Mouse (Mus musculus) mouse embryonic stem cell (cell line): ENCODE data around the gene Icosl.
"Not testable (repeated sequence)": the region's sequence is repeated elsewhere in the genome, so short reads cannot be mapped to it uniquely, and the experiment has no call there.

Source experiments
- in situ Hi-C, 2 experiments: fragments of 300-500 bp; cut with MboI; formaldehyde crosslinking; loops; 1 replicate in 1 of 2; 3 replicates in 1 of 2; pipeline ENCODE4 v1.14.3; 2019 to 2020; ENCODE audit warnings: low sequenced_read_pairs in 2 of 2, low pct_unique_long_range_greater_than_20kb in 1 of 2, mixed read lengths in 1 of 2; ENCODE audit not compliant: unreplicated experiment in 1 of 2

Gene Icosl

DNA sequence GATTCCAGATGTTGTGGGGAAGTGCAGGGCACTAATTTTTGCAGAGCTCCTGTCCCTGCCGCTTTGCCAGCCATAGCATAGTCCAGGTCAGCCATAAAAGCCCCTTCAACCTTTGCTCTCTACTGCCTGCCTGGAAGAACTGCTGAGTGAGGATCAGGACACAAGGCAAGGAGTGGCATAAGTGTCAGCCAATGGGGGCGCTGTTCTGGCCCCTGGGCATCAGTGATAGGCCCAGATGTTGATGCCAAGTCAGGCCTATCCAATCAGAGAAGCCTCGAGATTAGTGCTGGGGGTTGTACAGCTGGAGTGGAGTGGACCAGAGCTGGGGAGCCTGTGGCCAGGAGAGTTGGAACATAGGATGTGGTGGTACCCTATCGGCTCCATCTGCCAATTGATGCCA lies 1.9 kb upstream of the Icosl start:
- in situ Hi-C loops: no loop called here

DNA sequence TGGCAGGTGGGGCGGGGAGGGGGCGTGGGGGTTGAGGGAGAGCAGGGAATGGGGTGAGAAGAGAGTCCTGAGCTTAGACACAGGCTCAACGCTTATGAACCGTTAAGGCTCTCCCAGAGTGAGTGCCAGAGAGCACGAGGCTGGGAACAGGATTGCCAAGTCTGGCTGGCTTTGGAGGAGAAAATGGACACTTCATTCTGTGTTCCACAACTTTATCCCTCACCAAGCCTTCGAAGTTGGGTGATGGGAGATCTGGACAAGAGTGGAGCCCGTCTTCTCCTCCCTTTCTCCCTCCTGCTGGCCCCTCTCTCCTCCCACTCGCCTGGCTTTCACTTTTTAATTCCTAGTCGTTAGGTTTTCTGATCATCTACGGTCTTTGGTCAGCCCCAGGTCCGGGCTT lies 561 bp upstream of the Icosl start:
- in situ Hi-C loops: no loop called here

- in situ Hi-C loops: no loop called here
These were observed 5.0 kb downstream of the Icosl start for GRCm38 (mm10) chr10:78074151-78074550.

- in situ Hi-C loops: no loop called here
These were observed 5.9 kb downstream of the Icosl start for GRCm38 (mm10) chr10:78074977-78075376.

GRCm38 (mm10) chr10:78077862-78078261 lies 8.8 kb downstream of the Icosl start:
- in situ Hi-C loops: no loop called here

DNA sequence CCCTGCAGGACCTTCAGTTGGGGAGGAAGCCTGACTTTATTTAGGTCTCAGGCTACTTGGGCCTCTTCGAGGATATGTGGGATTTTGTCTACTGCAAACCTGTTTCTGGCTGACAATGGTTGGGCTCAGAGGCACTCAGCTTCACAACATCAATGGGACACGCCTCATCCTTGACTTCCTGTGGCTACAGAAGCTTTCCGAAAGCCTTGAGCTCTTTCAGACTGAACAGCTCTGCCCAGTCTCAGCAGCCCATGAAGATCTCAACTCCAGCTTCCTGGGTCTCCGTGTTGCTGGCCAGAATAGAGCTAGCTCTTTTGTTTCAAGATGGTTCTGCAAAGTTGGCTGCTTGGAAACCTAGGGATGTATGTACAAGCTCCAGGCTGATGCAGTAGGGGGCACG lies 9.2 kb downstream of the Icosl start:
- in situ Hi-C loops: no loop called here

GRCm38 (mm10) chr10:78079955-78080591 lies 11.0 kb downstream of the Icosl start:
- in situ Hi-C loops: no loop called here

DNA sequence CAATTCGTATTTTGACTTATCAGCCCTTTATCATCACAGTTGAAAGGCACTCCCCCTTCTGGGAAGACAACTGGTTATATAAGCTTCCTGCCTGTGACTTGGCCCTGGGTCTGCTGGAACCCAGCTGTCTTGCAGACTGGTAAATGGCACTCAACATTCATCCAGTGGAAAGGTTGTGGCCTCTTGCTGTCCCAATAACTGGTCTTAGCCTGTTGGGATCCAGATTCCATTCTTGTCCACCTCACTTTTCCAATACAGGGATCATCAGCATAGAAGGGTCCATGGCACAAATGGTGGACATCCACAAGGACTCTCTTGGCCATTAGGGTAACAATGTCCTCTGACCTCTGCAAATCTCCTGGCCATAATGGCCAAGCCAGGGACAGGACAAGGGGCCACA lies 15.0 kb downstream of the Icosl start:
- in situ Hi-C loops: no loop called here

DNA sequence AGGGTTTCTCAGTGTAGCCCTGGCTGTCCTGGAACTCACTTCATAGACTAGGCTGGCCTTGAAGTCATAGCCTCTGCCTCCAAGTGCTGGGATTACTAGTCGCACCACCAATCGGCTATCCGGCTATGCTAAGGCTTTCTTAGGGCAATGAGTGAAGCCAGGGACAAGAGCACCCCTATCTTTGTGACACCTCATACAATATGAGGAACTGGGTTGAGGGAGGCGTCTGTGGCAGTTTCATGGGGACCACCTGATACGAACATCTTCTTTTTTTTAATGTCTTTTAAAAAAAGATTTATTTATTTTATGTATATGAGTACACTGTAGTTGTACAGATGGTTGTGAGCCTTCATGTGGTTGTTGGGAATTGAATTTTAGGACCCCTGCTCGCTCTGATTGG lies 16.6 kb downstream of the Icosl start:
- in situ Hi-C loops: no loop called here

DNA sequence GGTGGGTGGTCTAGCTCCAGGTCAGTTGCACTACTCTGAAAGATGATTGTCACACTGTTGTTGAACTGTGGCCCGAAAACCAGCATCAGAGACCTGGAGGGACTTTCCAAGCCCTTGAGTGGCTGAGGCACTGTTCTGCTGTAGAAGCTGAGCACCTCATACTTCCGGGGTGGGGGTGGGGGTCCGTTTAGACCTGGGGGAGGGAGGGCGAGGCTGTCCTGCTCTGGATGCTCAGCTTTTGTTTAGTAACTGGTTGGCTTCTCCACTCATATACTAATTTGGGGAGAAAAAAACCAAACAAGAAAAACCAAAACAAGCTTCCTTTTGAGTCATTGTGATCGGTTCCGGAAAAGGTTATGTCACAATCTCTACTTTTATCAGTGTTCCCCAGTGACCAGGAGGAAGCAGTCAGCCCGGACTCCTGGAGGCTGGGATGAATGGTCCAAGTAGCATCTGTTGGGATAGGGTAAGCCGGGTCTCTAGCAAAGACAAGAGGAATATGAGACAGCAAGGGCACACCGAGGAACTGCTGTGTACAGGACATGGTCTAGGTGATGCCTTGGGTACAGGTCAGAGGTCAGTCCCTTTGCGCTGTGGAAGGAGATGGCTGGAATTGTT lies 17.5 kb downstream of the Icosl start:
- in situ Hi-C loops: no loop called here

- in situ Hi-C loops: no loop called here
These were observed 18.0 kb downstream of the Icosl start for GRCm38 (mm10) chr10:78087101-78087511.

- in situ Hi-C loops: no loop called here
These were observed 21.1 kb downstream of the Icosl start for GRCm38 (mm10) chr10:78090246-78090645.

- in situ Hi-C loops: no loop called here
These were observed 21.8 kb downstream of the Icosl start for GRCm38 (mm10) chr10:78090706-78091491.

DNA sequence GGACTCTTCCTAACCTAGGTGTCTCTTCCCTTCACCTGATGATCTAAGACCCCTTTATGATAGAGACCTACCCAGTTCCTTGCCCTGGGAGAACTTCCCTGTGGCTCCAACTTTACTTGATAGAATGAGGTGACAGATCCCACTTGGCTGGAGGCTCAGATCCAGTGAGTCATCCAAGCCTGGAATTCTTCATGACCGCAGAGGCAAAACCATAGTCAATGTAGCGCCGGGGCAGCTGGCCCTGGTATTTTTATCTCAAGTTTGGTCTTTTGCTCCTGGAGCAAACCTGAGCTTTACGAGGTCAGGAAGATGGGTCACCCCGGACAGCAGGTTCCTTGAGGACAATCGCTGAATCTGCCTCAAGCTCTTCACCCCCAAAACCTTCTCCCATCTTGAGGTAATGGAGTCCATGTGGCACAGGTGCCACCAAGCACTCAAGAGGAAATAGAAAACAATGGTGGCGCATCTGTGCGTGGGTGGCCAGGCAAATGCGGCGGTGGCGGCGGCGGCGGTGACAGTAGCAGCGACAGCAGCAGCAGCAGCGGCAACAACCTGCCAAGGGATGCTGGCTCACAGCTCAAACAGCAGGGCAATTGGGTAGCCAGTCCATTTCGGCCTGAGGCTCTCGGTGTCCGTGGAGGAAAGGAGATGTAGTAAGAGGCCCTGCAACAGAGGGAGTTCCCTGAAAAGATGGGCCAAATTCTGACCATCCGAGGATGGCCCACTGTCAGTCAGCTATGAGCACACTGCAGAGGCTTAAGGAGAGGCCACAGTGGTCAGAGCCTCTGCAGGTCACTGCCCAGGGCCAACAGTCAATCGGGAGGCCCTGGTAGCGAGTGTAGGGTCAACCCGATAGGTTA lies 23.0 kb downstream of the Icosl start:
- in situ Hi-C loops: no loop called here

DNA sequence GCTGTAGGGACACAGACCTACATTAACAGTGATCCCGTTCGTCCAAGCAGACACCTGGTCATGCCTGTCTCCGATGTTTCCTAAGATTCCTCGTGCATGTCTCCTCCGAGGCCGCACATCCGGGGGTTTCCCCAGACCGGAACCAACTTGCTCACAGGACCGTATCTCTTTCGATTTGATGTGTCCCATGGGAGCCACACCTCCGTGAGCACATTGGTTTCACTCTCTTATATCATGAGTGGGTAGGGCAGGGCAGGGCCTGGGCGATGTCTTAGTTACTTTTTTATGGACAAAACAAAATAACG lies 23.6 kb downstream of the Icosl start:
- in situ Hi-C loops: no loop called here

DNA sequence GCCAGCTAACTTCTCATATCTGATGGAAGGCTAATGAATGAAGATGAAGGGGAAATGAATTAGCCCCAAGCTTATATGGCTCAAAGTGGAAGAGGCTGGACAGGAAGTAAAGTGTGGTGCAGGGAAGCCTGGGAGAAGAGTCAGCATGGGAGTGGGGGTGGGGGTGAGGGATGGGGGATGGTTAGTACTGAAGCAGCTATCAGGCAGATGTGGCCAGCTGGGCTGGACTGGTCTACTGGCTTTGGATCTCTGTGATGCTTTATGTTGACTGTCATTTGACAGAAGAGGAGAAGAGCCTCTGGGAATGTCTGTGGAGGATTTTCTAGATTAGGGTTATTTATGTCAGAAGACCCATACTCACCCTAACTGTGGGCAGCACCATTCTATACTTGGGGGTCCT lies 26.1 kb downstream of the Icosl start:
- in situ Hi-C loops: no loop called here

DNA sequence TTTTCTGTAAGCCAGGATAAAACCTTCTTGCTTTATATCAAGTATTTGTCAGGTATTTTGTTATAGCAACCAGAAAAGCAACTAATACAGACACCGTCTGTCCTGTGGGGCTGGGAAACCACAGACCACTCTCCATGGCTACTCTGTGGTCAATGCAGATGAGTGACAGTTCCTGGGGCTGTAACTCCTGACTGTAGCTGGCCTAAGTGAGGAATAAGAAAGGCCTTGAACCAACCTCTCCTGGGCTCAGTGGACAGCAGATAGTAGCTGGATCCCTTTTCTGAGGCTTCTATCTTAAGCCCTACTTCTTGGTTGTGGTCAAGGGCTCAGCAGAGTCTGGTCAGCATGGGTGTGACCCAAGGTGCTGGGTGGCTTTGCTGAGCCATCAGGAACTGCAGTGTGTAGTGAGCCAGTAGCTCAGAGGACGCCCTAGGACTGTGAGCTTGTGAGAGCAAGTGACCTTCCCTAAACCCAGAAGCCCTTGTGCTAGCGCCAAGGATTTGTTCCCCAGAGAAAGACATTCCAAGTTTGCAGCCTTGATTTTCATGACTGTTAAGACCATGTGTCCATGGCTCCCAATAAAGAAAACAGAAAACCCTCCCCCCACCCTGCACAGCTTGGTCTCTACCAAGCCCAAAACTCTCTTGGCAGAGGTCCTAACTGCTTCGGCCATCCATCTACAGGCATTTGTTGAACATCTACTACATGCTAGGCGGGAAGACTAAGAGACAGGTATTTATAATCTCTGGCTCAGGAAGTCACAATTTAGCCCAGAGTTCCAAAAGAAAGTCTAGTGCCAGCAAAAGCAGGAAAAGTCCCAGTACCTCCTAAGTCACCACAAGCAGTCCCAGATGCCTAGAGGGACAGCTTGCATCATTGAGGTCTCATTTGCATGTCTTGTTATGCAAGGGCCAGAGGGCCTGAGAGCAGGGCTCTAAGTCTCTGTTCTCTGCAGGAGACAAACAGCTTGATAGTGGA lies 27.1 kb downstream of the Icosl start:
- in situ Hi-C loops: no loop called here

DNA sequence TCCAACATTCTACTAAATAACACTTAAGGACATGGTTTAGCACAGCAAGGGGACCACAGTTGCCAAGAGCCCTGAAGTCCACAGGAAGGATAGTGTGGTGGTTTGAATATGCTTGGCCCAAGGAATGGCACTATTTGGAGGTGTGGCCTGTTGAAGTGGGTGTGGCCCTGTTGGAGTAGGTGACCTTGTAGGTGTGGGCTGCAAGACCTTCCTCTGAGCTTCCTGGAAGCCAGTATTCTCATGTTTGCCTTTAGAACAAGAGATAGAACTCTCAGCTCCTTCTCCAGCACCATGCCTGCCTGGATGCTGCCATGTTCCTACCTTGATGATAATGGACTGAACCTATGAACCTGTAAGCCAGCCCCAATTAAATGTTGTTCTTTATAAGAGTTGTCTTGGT lies 30.8 kb downstream of the Icosl start:
- in situ Hi-C loops: not testable (repeated sequence)
